Mouse (Mus musculus): ENCODE data around the gene Fgfr2.

DNA sequence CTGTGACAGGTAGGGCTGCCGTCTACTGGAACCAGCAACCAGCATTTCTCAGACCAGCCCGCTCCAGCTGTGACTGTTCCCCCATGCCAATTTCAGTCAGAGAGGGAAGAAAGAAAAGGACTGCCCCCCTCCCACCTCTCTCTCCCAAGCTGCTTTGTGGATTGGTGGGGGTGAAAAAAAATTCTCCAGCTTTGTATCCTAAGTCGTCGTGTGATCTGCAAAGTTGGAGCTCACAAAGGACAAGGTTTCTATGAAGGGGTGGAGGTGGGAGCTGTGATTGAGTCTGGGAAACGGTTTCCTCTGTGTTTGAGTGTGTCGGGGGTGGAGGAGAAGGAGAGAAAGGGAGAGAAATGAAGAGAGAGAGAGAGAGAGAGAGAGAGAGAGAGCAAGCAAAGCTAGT lies 1147.3 kb downstream of the Fgfr2 start:
- TF ChIP-seq POLR2A (IDR thresholded peaks at IDR 0.05; ENCODE audit: low read depth, low read length) (no peak), CTCF (IDR thresholded peaks at IDR 0.05; ENCODE audit: extremely low read depth, insufficient read length, insufficient replicate concordance, low read depth, low read length) (no peak)

Measured in small intestine, adult 2 months (tissue).